Mouse (Mus musculus) thymus, adult 2 months (tissue): Measurements from ENCODE around the gene Gkap1.

Experiments used
- CTCF ChIP-seq: fragments of 200-500 bp; IDR thresholded peaks from 2 replicates; pipeline ENCODE4 v1.5.1; 2012; ENCODE audit warnings: mild to moderate bottlenecking, control low read depth, low read length, moderate library complexity, borderline replicate concordance; ENCODE audit not compliant: control insufficient read depth, poor library complexity, insufficient read depth; ENCODE audit errors: extremely low read depth
- POLR2A ChIP-seq: fragments of 200-500 bp; IDR thresholded peaks from 2 replicates; pipeline ENCODE4 v1.6.1; 2012; ENCODE audit warnings: mild to moderate bottlenecking, low read length, control low read depth, moderate library complexity; ENCODE audit not compliant: control insufficient read depth, poor library complexity, insufficient read depth; ENCODE audit errors: extremely low read depth

DNA sequence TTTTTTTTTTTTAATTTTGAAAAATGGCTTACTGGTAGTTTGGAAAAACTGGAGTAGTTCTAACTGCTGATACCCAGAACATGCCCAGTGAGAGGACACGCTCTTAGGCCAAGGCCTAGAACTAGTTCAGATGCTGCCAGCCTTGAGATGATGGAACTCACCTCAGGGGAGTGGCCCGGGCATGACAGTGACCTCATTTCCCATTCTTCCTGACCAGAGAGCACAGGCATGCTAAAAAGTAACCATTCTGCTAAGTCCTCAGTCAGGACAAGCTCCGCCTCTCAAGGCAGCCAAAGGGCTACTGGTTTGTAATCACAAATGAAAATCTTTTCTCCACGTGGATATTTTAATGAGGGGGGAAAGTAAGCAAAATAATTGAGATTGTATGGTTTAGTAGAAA is 6.4 kb upstream of the Gkap1 start:
- TF ChIP-seq POLR2A (no peak), CTCF (no peak)
